Mouse (Mus musculus) stomach, postnatal 0 days (tissue): ENCODE data around the gene Foxn1. TPM values are rescaled to one million over a fixed set of nuclear protein-coding genes. Genes with fewer than 3 reads are reported as not detected.

Experiments used
- ATAC-seq: fragments of 200-750 bp; cut with Nextera tagmentation; 2 replicates; pipeline ENCODE4 v1.8.0; 2017; ENCODE audit not compliant: low FRiP score, low TSS enrichment
- DNase-seq: peaks from one replicate; pipeline ENCODE4 v3.0.0-alpha.2; 2016; ENCODE audit warnings: low spot score
- H3K27ac ChIP-seq: fragments of 300-500 bp; sonication (generic); replicated peaks from 2 replicates; pipeline ENCODE4 v1.5.1; 2014; ENCODE audit warnings: mild to moderate bottlenecking, control low read depth
- H3K27me3 ChIP-seq: fragments of 300-500 bp; sonication (generic); 2 replicates; pipeline ENCODE4 v1.6.1; 2014; ENCODE audit warnings: low read length; ENCODE audit not compliant: control insufficient read depth, insufficient read depth
- H3K36me3 ChIP-seq: fragments of 300-500 bp; sonication (generic); 2 replicates; pipeline ENCODE4 v1.6.1; 2014; ENCODE audit warnings: low read length, mixed read lengths; ENCODE audit not compliant: control insufficient read depth, insufficient read depth
- H3K4me1 ChIP-seq: fragments of 300-500 bp; sonication (generic); replicated peaks from 2 replicates; pipeline ENCODE4 v1.6.1; 2014; ENCODE audit warnings: antibody characterized with exemption; ENCODE audit not compliant: control insufficient read depth, insufficient read depth
- H3K4me2 ChIP-seq: fragments of 300-500 bp; sonication (generic); replicated peaks from 2 replicates; pipeline ENCODE4 v1.6.1; 2014; ENCODE audit warnings: low read depth, mild to moderate bottlenecking, control low read depth, moderate library complexity
- H3K4me3 ChIP-seq: fragments of 300-500 bp; sonication (generic); 2 replicates; pipeline ENCODE4 v1.5.1; 2014; ENCODE audit warnings: low read depth, low read length, control low read depth
- H3K9ac ChIP-seq: fragments of 300-500 bp; sonication (generic); 2 replicates; pipeline ENCODE4 v1.6.1; 2014; ENCODE audit warnings: mild to moderate bottlenecking, low read length, control low read depth, mixed read lengths
- H3K9me3 ChIP-seq: fragments of 300-500 bp; sonication (generic); 2 replicates; pipeline ENCODE4 v1.6.1; 2016; ENCODE audit warnings: low read length; ENCODE audit not compliant: control insufficient read depth
- CTCF ChIP-seq: IDR thresholded peaks from 2 replicates; pipeline ENCODE4 v1.5.1; 2016; ENCODE audit warnings: antibody characterized with exemption, low read depth, mild to moderate bottlenecking, moderate library complexity
- EP300 ChIP-seq: optimal IDR thresholded peaks from 2 replicates; pipeline ENCODE3; 2016; ENCODE audit warnings: antibody characterized with exemption
- WGBS: fragments of 180-500 bp; shearing (Covaris S2); extraction: QIAGEN DNeasy Blood & Tissue Kit; methylation state at CpG from one replicate; pipeline ENCODE4 v1.1.7; 2014; 5-methylcytosine and 5-hydroxymethylcytosine counted together
- polyA plus RNA-seq: library from polyadenylated mRNA; unstranded; fragments of >200 nt; fragmentation: Nextera tagmentation; extraction: Ambion mirVana; gene quantifications from 2 replicates; pipeline ENCODE4 v1.2.1, GENCODE M21; 2015

The Foxn1 gene
- polyA plus RNA-seq, 1 experiment from 2014 or later = 1.9 TPM

- H3K27me3 ChIP-seq = no peaks in the 10 kb centered on the region
- DNase-seq = no peak
- H3K4me1 ChIP-seq = no peaks in the 10 kb centered on the region
- no peak for ATAC-seq
- H3K9ac ChIP-seq = no peak overlapping the region
- TF ChIP-seq CTCF = no peak
- no peak for TF ChIP-seq EP300
- no peaks in the 10 kb centered on the region for H3K9me3 ChIP-seq
- 48% methylated on average over 12 of the region's 12 CpGs for WGBS
- no peak overlapping the region for H3K4me2 ChIP-seq
- H3K36me3 ChIP-seq = no peaks in the 10 kb centered on the region
- no peak overlapping the region for H3K27ac ChIP-seq
- no peak overlapping the region for H3K4me3 ChIP-seq
Observed at GRCm38 (mm10) chr11:78420263-78420889, 34.0 kb upstream of the Foxn1 start.

- H3K4me3 ChIP-seq = no peak overlapping the region
- no peaks in the 10 kb centered on the region for H3K9me3 ChIP-seq
- no peak overlapping the region for H3K27ac ChIP-seq
- no peak overlapping the region for H3K4me2 ChIP-seq
- H3K4me1 ChIP-seq = no peaks in the 10 kb centered on the region
- no peak for DNase-seq
- no peaks in the 10 kb centered on the region for H3K36me3 ChIP-seq
- H3K27me3 ChIP-seq = no peaks in the 10 kb centered on the region
- WGBS = 74% methylated on average over 6 of the region's 6 CpGs
- no peak for TF ChIP-seq EP300
- TF ChIP-seq CTCF = no peak
- no peak for ATAC-seq
- no peak overlapping the region for H3K9ac ChIP-seq
Observed at GRCm38 (mm10) chr11:78416854-78417253, 30.5 kb upstream of the Foxn1 start.

GRCm38 (mm10) chr11:78412861-78413260 is 26.5 kb upstream of the Foxn1 start:
- 53% methylated on average over 6 of the region's 6 CpGs for WGBS
- Histone ChIP-seq H3K9ac (no peak overlapping the region), H3K36me3 (no peaks in the 10 kb centered on the region), H3K4me1 (no peaks in the 10 kb centered on the region), H3K4me3 (no peak overlapping the region), H3K27me3 (no peaks in the 10 kb centered on the region), H3K4me2 (no peak overlapping the region), H3K27ac (no peak overlapping the region), H3K9me3 (no peaks in the 10 kb centered on the region)
- TF ChIP-seq CTCF (no peak), EP300 (no peak)
- no peak for ATAC-seq
- no peak for DNase-seq

GRCm38 (mm10) chr11:78412324-78412850 is 26.0 kb upstream of the Foxn1 start:
- Histone ChIP-seq H3K4me3 (no peak overlapping the region), H3K27me3 (no peaks in the 10 kb centered on the region), H3K9ac (no peak overlapping the region), H3K36me3 (no peaks in the 10 kb centered on the region), H3K4me2 (no peak overlapping the region), H3K4me1 (no peaks in the 10 kb centered on the region), H3K9me3 (no peaks in the 10 kb centered on the region), H3K27ac (no peak overlapping the region)
- 60% methylated on average over 6 of the region's 6 CpGs for WGBS
- DNase-seq = no peak
- ATAC-seq = no peak; the same call in 1 of the 2 replicates
- TF ChIP-seq CTCF = no peak
- no peak for TF ChIP-seq EP300

- Histone ChIP-seq H3K9me3 (no peaks in the 10 kb centered on the region), H3K27ac (no peak overlapping the region; the same call in 1 of the 2 replicates), H3K9ac (no peak overlapping the region), H3K4me1 (no peaks in the 10 kb centered on the region), H3K27me3 (no peaks in the 10 kb centered on the region), H3K36me3 (no peaks in the 10 kb centered on the region), H3K4me2 (no peak overlapping the region), H3K4me3 (no peak overlapping the region)
- no peak for DNase-seq
- whole genome bisulfite sequencing = 65% methylated on average over 11 of the region's 11 CpGs
- ATAC-seq = no peak
- TF ChIP-seq CTCF = no peak
- no peak for TF ChIP-seq EP300
Observed at GRCm38 (mm10) chr11:78411606-78412323, 25.4 kb upstream of the Foxn1 start.
